Mouse (Mus musculus) c-Kit-positive CD71-positive TER-119-negative erythroid progenitor cells, embryonic 14.5 days (primary cell): ENCODE results near the gene Cyb561.

ENCODE experiments used
- DNase-seq: peaks from one replicate; pipeline ENCODE4 v3.0.0-alpha.2; 2013; ENCODE audit warnings: low read depth

The Cyb561 gene

GRCm38 (mm10) chr11:105921275-105921674, 31.9 kb downstream of the Cyb561 start:
- peak; percentile 46 for DNase-seq

DNA sequence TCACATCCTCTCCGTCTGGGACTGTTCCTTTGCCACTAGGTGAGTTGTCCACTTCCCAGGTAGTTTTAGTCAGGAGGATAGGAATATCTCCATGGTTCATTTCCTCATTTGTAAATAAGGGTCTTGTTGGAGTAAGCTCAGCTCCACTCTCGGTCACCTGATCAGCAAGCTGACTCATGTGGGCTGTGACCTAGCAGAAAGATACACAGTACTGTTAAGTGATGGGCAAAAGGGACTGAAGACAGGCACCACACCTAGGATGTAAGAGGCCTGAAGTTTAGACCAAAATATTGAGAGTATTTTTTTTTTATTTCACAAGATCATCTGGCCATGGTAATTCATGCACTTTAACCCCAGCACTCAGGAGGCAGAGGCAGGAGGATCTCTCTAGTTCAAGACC, 32.3 kb downstream of the Cyb561 start:
- DNase-seq, result no peak

GRCm38 (mm10) chr11:105920098-105920785, 32.9 kb downstream of the Cyb561 start:
- DNase-seq, result no peak

- DNase-seq, result no peak
These were observed 39.6 kb downstream of the Cyb561 start for GRCm38 (mm10) chr11:105913580-105913979.

- DNase-seq, result peak; percentile 74
These were observed 41.4 kb downstream of the Cyb561 start for GRCm38 (mm10) chr11:105911592-105912375.

- DNase-seq, result no peak
These were observed 42.0 kb downstream of the Cyb561 start for GRCm38 (mm10) chr11:105911149-105911548.

DNA sequence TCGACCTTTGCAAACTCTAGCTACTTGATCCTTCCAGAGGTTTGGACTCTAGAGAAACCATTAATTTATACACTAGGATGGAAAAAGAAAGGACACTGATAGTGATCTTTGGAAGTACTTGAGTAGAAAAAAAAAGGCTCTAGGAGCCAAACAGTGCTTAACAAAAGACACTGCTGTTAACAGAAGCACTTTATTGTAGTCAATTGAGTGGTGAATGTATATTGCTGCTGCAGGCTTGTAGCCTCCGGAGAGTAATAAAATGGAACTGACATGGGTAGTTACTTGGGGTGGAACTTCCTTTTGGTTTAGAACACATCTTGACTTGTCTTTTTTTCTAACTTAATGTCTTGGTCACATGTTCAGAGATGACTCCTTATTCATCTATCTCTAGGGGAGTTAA, 43.5 kb downstream of the Cyb561 start:
- no peak for DNase-seq

GRCm38 (mm10) chr11:105908926-105909325, 44.2 kb downstream of the Cyb561 start:
- DNase-seq, result no peak

DNA sequence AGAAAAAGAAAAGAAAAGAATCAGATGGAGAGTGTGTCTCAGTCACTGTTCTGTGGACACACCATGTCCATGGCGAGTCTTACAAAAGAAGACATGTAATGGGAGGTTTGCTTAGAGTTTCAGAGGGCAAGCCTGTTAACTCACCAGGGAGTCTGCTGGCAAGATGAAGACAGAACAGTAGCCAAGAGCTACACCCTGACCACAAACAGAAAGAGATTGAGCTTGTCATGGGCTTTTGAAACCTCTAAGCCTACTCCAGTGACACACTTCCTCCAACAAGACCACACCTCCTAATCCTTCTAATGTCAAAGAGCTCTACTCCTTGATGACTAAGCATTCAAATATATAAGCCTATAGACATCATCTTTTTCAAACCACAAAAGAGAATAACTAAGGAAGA, 45.8 kb downstream of the Cyb561 start:
- no peak for DNase-seq

- no peak for DNase-seq
These were observed 47.5 kb downstream of the Cyb561 start for GRCm38 (mm10) chr11:105905529-105906213.

- no peak for DNase-seq
These were observed 50.2 kb downstream of the Cyb561 start for GRCm38 (mm10) chr11:105902956-105903355.

GRCm38 (mm10) chr11:105901501-105901900, 51.6 kb downstream of the Cyb561 start:
- no peak for DNase-seq

DNA sequence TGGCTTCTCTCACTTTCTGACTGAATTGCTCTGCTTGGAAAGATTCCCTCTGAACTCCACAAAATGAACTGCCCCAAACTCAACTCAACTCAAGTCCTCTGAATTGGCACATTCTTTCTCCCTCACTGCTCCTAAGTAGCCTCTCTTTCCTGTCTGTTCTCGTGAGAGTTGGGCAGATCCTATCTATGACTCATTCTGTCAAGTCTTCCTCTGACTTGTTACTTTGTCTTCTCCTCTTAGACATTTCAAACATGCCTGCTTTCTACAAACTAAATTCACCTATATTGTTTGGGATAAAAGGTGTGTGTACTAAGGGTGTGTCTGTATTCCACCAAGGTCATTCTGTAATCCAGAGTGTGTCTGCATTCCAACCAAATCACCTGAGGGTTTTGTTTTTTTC, 54.0 kb downstream of the Cyb561 start:
- no peak for DNase-seq

- no peak for DNase-seq
These were observed 65.9 kb downstream of the Cyb561 start for GRCm38 (mm10) chr11:105887281-105887680.

- peak; percentile 4 for DNase-seq
These were observed 67.6 kb downstream of the Cyb561 start for GRCm38 (mm10) chr11:105885558-105885957.
